Mouse (Mus musculus) splenic B cell, adult 2 months (primary cell): ENCODE measurements at regions not wholly inside any gene's neighbourhood (a gene's known extent, or its start where the extent isn't known, plus 50 kb on each side); places are given as distances from the start of the nearest gene placed in this dataset.

ENCODE experiments used
- DNase-seq: peaks from one replicate; pipeline ENCODE4 v3.0.0-alpha.2; 2011; ENCODE audit warnings: low read depth, low spot score
- H3K27me3 ChIP-seq: 2 replicates; pipeline ENCODE4 v1.6.1; 2012; ENCODE audit warnings: mild to moderate bottlenecking, low read length, moderate library complexity, mixed read lengths; ENCODE audit not compliant: control insufficient read depth, poor library complexity, insufficient read depth, severe bottlenecking
- H3K36me3 ChIP-seq: 2 replicates; pipeline ENCODE4 v1.6.1; 2012; ENCODE audit warnings: mild to moderate bottlenecking, low read length, moderate library complexity, mixed read lengths; ENCODE audit not compliant: control insufficient read depth, poor library complexity, insufficient read depth, severe bottlenecking

GRCm38 (mm10) chrX:11726524-11727231 is 399.1 kb downstream of the H2al1j start:
- no peaks in the 10 kb centered on the region for H3K36me3 ChIP-seq
- no peak for DNase-seq

GRCm38 (mm10) chrX:11728481-11728880 is 400.9 kb downstream of the H2al1j start:
- no peak for DNase-seq
- no peaks in the 10 kb centered on the region for H3K27me3 ChIP-seq
- no peaks in the 10 kb centered on the region for H3K36me3 ChIP-seq

More at GRCm38 (mm10) chrX:11726524-11727231, 399.1 kb downstream of the H2al1j start:
- no peaks in the 10 kb centered on the region for H3K27me3 ChIP-seq

- H3K27me3 ChIP-seq = no peaks in the 10 kb centered on the region
- no peaks in the 10 kb centered on the region for H3K36me3 ChIP-seq
- no peak for DNase-seq
These were observed 402.4 kb downstream of the H2al1j start for GRCm38 (mm10) chrX:11729992-11730391.

- DNase-seq = no peak
- Histone ChIP-seq H3K36me3 (no peaks in the 10 kb centered on the region), H3K27me3 (no peaks in the 10 kb centered on the region)
These were observed 404.7 kb downstream of the H2al1j start for GRCm38 (mm10) chrX:11732371-11732770.

- no peak for DNase-seq
- H3K36me3 ChIP-seq = no peaks in the 10 kb centered on the region
These were observed 407.1 kb downstream of the H2al1j start for GRCm38 (mm10) chrX:11734505-11735435.

GRCm38 (mm10) chrX:11735516-11736170 is 408.0 kb downstream of the H2al1j start:
- Histone ChIP-seq H3K36me3 (no peaks in the 10 kb centered on the region), H3K27me3 (no peaks in the 10 kb centered on the region)
- DNase-seq = no peak

More at GRCm38 (mm10) chrX:11734505-11735435, 407.1 kb downstream of the H2al1j start:
- H3K27me3 ChIP-seq = no peaks in the 10 kb centered on the region

GRCm38 (mm10) chrX:11736481-11736880 is 408.9 kb downstream of the H2al1j start:
- H3K36me3 ChIP-seq = no peaks in the 10 kb centered on the region
- no peaks in the 10 kb centered on the region for H3K27me3 ChIP-seq
- DNase-seq = no peak

GRCm38 (mm10) chrX:11739565-11739964 is 411.9 kb downstream of the H2al1j start:
- no peak for DNase-seq

GRCm38 (mm10) chrX:11745911-11746310 is 414.2 kb downstream of the Bcor start:
- Histone ChIP-seq H3K27me3 (no peaks in the 10 kb centered on the region), H3K36me3 (no peaks in the 10 kb centered on the region)
- DNase-seq = no peak

More at GRCm38 (mm10) chrX:11739565-11739964, 411.9 kb downstream of the H2al1j start:
- Histone ChIP-seq H3K27me3 (no peaks in the 10 kb centered on the region), H3K36me3 (no peaks in the 10 kb centered on the region)

- Histone ChIP-seq H3K27me3 (no peaks in the 10 kb centered on the region), H3K36me3 (no peaks in the 10 kb centered on the region)
- DNase-seq = peak; percentile 38
These were observed 412.6 kb downstream of the Bcor start for GRCm38 (mm10) chrX:11747386-11748121.

- H3K27me3 ChIP-seq = no peaks in the 10 kb centered on the region
- H3K36me3 ChIP-seq = no peaks in the 10 kb centered on the region
- DNase-seq = no peak
These were observed 411.9 kb downstream of the Bcor start for GRCm38 (mm10) chrX:11748278-11748677.

- Histone ChIP-seq H3K36me3 (no peaks in the 10 kb centered on the region), H3K27me3 (no peaks in the 10 kb centered on the region)
- DNase-seq = no peak
These were observed 407.6 kb downstream of the Bcor start for GRCm38 (mm10) chrX:11752513-11752912.

- peak; percentile 16 for DNase-seq
- Histone ChIP-seq H3K27me3 (no peaks in the 10 kb centered on the region), H3K36me3 (no peaks in the 10 kb centered on the region)
These were observed 407.1 kb downstream of the Bcor start for GRCm38 (mm10) chrX:11752973-11753590.

GRCm38 (mm10) chrX:11755046-11755445 is 405.1 kb downstream of the Bcor start:
- no peaks in the 10 kb centered on the region for H3K27me3 ChIP-seq
- DNase-seq = no peak
- H3K36me3 ChIP-seq = no peaks in the 10 kb centered on the region
